Mouse (Mus musculus) midbrain, embryonic 14.5 days (tissue): ENCODE measurements around the gene Zfp385c. TPM values are rescaled to one million over a fixed set of nuclear protein-coding genes. Genes with fewer than 3 reads are reported as not detected.

Experiments used
- ATAC-seq: fragments of 200-750 bp; cut with Nextera tagmentation; 2 replicates; pipeline ENCODE4 v1.8.0; 2017; ENCODE audit warnings: moderate number of reproducible peaks, moderate library complexity; ENCODE audit not compliant: low FRiP score, low TSS enrichment
- DNase-seq: peaks from one replicate; pipeline ENCODE4 v3.0.0-alpha.2; 2015
- H3K27ac ChIP-seq: fragments of 300-500 bp; sonication (generic); replicated peaks from 2 replicates; pipeline ENCODE4 v1.5.1; 2014; ENCODE audit warnings: mild to moderate bottlenecking, low read depth, low read length, moderate library complexity
- H3K27me3 ChIP-seq: fragments of 300-500 bp; sonication (generic); 2 replicates; pipeline ENCODE4 v1.6.1; 2014; ENCODE audit warnings: low read length, control low read depth, mixed read lengths; ENCODE audit not compliant: control insufficient read depth, insufficient read depth
- H3K36me3 ChIP-seq: fragments of 300-500 bp; sonication (generic); 2 replicates; pipeline ENCODE4 v1.6.1; 2014; ENCODE audit warnings: low read length, control low read depth; ENCODE audit not compliant: control insufficient read depth, insufficient read depth
- H3K4me1 ChIP-seq: fragments of 300-500 bp; sonication (generic); 2 replicates; pipeline ENCODE4 v1.6.1; 2014; ENCODE audit warnings: mild to moderate bottlenecking, antibody characterized with exemption, low read length, control low read depth; ENCODE audit not compliant: control insufficient read depth, insufficient read depth
- H3K4me2 ChIP-seq: fragments of 300-500 bp; sonication (generic); 2 replicates; pipeline ENCODE4 v1.6.1; 2014; ENCODE audit warnings: mild to moderate bottlenecking, low read length, moderate library complexity
- H3K4me3 ChIP-seq: fragments of 300-500 bp; sonication (generic); replicated peaks from 2 replicates; pipeline ENCODE4 v1.5.1; 2014; ENCODE audit warnings: low read depth, low read length
- H3K9ac ChIP-seq: fragments of 300-500 bp; sonication (generic); replicated peaks from 2 replicates; pipeline ENCODE4 v1.6.1; 2014; ENCODE audit warnings: mild to moderate bottlenecking, low read length, moderate library complexity
- H3K9me3 ChIP-seq: fragments of 300-500 bp; sonication (generic); 2 replicates; pipeline ENCODE4 v1.6.1; 2016; ENCODE audit warnings: low read length, control low read depth, mixed read lengths; ENCODE audit not compliant: control insufficient read depth
- WGBS: fragments of 180-500 bp; shearing (Covaris S2); extraction: QIAGEN DNeasy Blood & Tissue Kit; methylation state at CpG from one replicate; pipeline ENCODE4 v1.1.7; 2014; 5-methylcytosine and 5-hydroxymethylcytosine counted together
- polyA plus RNA-seq: library from polyadenylated mRNA; unstranded; fragments of >200 nt; fragmentation: Nextera tagmentation; extraction: Ambion mirVana; gene quantifications from 2 replicates; pipeline ENCODE4 v1.2.1, GENCODE M21; 2014

The Zfp385c gene
- polyA plus RNA-seq, 1 experiment from 2014 or later: 0.41 TPM

DNA sequence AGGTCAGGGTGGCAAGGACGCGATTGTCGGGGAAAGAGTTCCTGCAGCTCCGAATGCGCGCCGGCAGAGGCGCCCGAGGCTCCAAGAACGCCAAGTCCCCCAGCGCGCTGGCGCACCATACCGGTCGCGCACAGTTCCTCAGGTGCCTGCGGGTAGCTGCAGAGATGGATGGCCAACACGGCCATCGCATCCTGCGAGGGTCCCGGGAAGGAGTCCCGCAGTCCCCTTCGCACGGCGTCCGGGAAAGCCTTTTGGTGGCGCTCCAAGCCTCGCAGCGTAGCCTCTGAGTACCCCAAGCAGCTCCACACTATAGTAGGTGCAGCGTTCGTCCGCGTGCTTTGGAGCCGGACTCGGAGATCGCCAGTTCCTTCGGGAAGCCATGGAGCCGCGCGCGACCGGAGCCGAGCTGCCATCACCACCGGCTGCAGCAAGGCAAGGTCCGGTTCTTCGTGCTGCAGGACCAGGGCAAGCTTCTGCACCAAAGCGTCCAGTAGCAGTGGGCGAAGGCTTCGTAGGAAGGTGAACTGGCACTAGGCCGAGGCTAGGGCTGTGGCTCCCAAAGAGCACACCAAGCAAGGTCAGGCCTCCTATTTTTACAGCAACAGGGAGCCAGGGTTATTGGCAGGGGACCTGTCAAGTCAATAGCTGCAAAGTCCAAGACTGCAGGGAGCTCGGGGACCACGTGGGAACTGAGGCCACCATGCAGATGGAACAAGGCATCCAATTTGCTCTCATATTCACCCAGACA, 51.9 kb downstream of the Zfp385c start:
- DNase-seq: peak; percentile 85
- H3K27me3 ChIP-seq: peaks cover 9% of the 10 kb centered on the region; the same call in 1 of the 2 replicates
- peak overlapping the region; percentile 35 for H3K4me3 ChIP-seq
- WGBS: 7% methylated on average over 52 of the region's 52 CpGs
- peaks cover 6% of the 10 kb centered on the region; the same call in 1 of the 2 replicates for H3K4me1 ChIP-seq
- H3K27ac ChIP-seq: 0 out of 2 replicates have a peak overlapping the region, but pooled peaks have one; percentile 20
- H3K36me3 ChIP-seq: no peaks in the 10 kb centered on the region
- H3K9me3 ChIP-seq: no peaks in the 10 kb centered on the region
- no peak for ATAC-seq
- H3K4me2 ChIP-seq: peak overlapping the region; percentile 71
- peak overlapping the region; percentile 48 for H3K9ac ChIP-seq

DNA sequence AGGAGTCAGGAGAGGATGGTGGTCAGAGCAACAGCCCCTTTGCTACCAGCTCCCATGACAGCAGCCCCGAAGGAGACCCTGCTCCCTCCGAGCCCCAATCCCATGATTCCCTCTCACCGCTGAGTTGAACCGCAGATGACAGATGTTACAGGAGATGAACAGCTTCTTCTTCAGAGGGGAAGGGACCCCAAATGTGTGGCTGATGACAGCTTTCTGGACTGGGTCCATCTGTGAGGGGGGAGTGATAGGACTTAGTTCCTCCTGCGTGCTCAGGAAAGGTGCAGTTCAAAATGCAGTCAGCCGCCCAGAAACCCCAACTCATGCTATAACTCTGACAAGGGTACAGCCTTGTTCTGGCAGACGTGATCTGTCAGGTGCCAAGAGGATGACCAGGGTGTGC, 57.7 kb downstream of the Zfp385c start:
- Histone ChIP-seq H3K27me3 (no peaks in the 10 kb centered on the region), H3K4me1 (no peaks in the 10 kb centered on the region), H3K4me2 (no peak overlapping the region), H3K9me3 (no peaks in the 10 kb centered on the region), H3K36me3 (no peaks in the 10 kb centered on the region), H3K9ac (no peak overlapping the region), H3K4me3 (no peak overlapping the region), H3K27ac (no peak overlapping the region)
- ATAC-seq (no peak), DNase-seq (no peak)
- WGBS: 74% methylated on average over 7 of the region's 7 CpGs

DNA sequence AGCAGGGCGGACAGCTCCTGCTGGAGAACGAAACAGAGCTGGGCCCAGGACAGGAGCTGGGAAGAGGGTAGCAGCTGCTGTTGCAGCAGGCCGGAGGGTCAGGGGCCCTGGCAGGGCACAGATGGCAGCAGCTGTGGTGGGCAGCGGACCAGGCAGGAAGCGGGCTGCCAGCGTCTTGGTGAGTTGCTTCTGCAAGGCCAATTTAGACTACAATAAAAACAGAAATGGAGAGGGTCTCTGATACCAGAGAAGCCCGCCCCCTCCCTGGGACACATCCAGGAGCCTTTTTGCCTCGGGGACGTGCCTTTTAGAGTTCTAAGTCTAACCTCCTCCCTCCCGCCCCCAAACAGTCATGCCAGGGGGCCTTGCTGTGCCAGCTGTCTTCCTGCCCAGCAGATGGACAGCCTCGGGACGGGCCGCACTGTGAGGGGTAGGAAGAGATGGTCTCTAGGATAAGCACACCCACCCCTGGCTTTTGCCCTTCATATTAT, 63.3 kb downstream of the Zfp385c start:
- peak; percentile 40 for DNase-seq
- Histone ChIP-seq H3K9me3 (no peaks in the 10 kb centered on the region), H3K27me3 (no peaks in the 10 kb centered on the region), H3K4me3 (no peak overlapping the region), H3K4me1 (peaks cover 7% of the 10 kb centered on the region), H3K36me3 (peaks cover 25% of the 10 kb centered on the region), H3K27ac (peak overlapping the region; percentile 52), H3K4me2 (no peak overlapping the region), H3K9ac (no peak overlapping the region; the same call in 1 of the 2 replicates)
- ATAC-seq: no peak
- WGBS: 51% methylated on average over 13 of the region's 13 CpGs

DNA sequence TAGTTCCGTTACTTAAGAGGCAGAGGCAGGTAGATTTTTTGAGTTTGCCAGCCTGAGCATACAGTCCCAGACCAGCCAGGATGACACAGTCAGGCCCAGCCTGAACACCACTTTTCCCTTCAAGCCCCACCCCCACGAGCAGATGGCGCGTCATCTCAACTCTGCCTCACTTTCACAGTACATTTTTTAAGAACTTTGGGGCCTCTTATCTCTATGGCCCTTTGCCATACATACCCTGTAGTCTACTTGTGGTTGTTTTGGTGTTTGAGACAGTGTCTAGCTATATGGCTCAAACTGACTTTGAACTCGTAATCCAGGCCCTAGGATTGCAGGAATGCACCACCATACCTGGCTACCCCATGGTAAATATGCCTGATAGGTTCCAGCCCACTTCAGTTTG, 64.2 kb downstream of the Zfp385c start:
- H3K9me3 ChIP-seq: no peaks in the 10 kb centered on the region
- WGBS: 89% methylated on average over 5 of the region's 5 CpGs
- H3K4me2 ChIP-seq: no peak overlapping the region
- peaks cover 15% of the 10 kb centered on the region for H3K4me1 ChIP-seq
- H3K27ac ChIP-seq: no peak overlapping the region
- no peaks in the 10 kb centered on the region for H3K27me3 ChIP-seq
- DNase-seq (no peak), ATAC-seq (no peak)
- no peak overlapping the region for H3K4me3 ChIP-seq
- H3K36me3 ChIP-seq: peaks cover 25% of the 10 kb centered on the region
- no peak overlapping the region; the same call in 1 of the 2 replicates for H3K9ac ChIP-seq

GRCm38 (mm10) chr11:100626701-100627195, 65.5 kb downstream of the Zfp385c start:
- no peak overlapping the region for H3K9ac ChIP-seq
- peaks cover 15% of the 10 kb centered on the region for H3K4me1 ChIP-seq
- no peak overlapping the region for H3K4me3 ChIP-seq
- no peaks in the 10 kb centered on the region for H3K9me3 ChIP-seq
- H3K36me3 ChIP-seq: peaks cover 25% of the 10 kb centered on the region
- DNase-seq (peak; percentile 79), ATAC-seq (no peak)
- no peaks in the 10 kb centered on the region for H3K27me3 ChIP-seq
- no peak overlapping the region for H3K27ac ChIP-seq
- WGBS: 25% methylated on average over 9 of the region's 9 CpGs
- no peak overlapping the region for H3K4me2 ChIP-seq

GRCm38 (mm10) chr11:100625754-100626700, 66.2 kb downstream of the Zfp385c start:
- no peak overlapping the region for H3K9ac ChIP-seq
- H3K9me3 ChIP-seq: no peaks in the 10 kb centered on the region
- H3K36me3 ChIP-seq: peaks cover 25% of the 10 kb centered on the region
- no peak overlapping the region; the same call in 1 of the 2 replicates for H3K4me2 ChIP-seq
- H3K27ac ChIP-seq: no peak overlapping the region
- WGBS: 94% methylated on average over 23 of the region's 23 CpGs
- peaks cover 16% of the 10 kb centered on the region for H3K4me1 ChIP-seq
- H3K4me3 ChIP-seq: no peak overlapping the region
- no peaks in the 10 kb centered on the region for H3K27me3 ChIP-seq
- no peak for ATAC-seq
- DNase-seq: no peak

- WGBS: 62% methylated on average over 5 of the region's 5 CpGs
- ATAC-seq (no peak), DNase-seq (peak; percentile 37)
Measured at GRCm38 (mm10) chr11:100623867-100624266, 68.4 kb downstream of the Zfp385c start.

DNA sequence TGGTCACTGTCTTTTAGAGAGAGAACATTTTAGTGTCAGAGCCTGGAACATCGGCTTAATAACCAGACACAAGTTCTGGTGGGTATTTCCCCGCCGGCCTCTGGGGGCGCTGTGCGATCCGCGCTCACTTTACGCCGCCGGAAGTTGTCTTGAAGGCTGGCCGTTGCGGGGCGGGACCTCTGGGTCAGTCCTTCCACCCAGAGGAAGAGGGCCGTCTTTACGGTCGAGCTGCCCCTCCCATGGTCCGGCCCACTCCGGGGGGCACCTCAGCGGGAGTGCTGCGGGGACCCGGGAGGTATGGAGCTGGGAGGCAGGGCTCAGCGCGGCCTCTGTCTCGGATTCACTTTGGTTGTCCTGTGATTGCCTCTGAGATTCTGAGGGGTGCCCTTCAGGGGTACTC, 69.5 kb downstream of the Zfp385c start:
- Histone ChIP-seq H3K4me2 (peak overlapping the region; percentile 72), H3K4me1 (peaks cover 25% of the 10 kb centered on the region), H3K36me3 (peaks cover 25% of the 10 kb centered on the region), H3K9ac (peak overlapping the region; percentile 89), H3K27me3 (no peaks in the 10 kb centered on the region), H3K27ac (peak overlapping the region; percentile 81), H3K4me3 (peak overlapping the region; percentile 79), H3K9me3 (no peaks in the 10 kb centered on the region)
- WGBS: under 1% methylated on average over 24 of the region's 24 CpGs
- DNase-seq (peak; percentile 96), ATAC-seq (peak; percentile 66)

More at GRCm38 (mm10) chr11:100623867-100624266, 68.4 kb downstream of the Zfp385c start:
- Histone ChIP-seq H3K4me1 (peaks cover 20% of the 10 kb centered on the region), H3K27ac (no peak overlapping the region), H3K4me2 (peak overlapping the region; percentile 72), H3K9me3 (no peaks in the 10 kb centered on the region), H3K4me3 (0 out of 2 replicates have a peak overlapping the region, but pooled peaks have one; percentile 79), H3K9ac (no peak overlapping the region), H3K36me3 (peaks cover 25% of the 10 kb centered on the region), H3K27me3 (no peaks in the 10 kb centered on the region)
